Mouse (Mus musculus): ENCODE measurements around the gene Lyrm1. TPM values are rescaled to one million over a fixed set of nuclear protein-coding genes. Genes with fewer than 3 reads are reported as not detected.

The Lyrm1 gene
- polyA plus RNA-seq (2017; shearing (Covaris generic)), result 10 to 100 TPM; 17.3 to 25.6 TPM

- peak; percentile 97 for ATAC-seq
Measured at GRCm38 (mm10) chr7:119895639-119896512, at the start of gene Lyrm1, which contains the start of gene Dcun1d3. Lyrm1 (plus strand) TSS chr7:119895861. Dcun1d3 (minus strand) TSS chr7:119896298.

DNA sequence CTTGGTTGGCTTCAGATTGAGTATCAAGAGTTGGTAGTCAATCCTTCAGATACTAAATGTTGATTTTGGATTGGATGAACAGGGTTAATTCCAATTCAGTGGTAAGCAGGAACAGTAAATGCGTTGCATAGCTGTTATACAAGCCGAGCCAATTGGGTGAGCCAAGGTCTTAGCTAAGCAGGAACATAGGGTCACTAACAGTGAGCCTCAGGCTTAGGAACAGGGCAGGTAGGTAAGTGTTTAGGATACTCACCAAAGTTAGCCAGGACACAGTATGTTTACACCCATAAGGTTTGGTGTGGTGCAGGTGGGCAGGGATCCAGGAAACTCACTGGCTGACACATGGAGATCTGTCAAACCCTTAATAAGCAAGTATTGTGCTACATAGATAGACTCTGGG, 48.3 kb upstream of the Lyrm1 start:
- no peak for ATAC-seq

DNA sequence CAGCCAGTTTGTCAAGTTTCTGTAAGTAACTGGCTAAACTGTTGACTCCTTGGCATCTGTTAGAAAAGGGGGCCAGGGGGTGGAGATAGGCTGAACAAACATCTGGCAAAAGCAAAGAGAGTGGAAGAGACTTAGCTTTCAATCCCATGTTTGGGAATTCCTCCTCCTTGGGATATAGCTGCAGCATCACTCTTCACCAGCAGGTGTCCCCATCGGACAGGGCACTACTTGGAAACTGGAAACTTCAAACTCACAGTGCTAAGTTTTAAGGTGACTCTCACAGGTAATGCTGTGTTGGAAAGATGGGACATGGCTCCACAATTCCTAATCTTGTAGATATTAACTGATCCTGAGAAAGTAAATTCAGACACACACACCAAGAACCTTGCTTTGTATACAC, 46.6 kb upstream of the Lyrm1 start:
- peak; percentile 79 for ATAC-seq

- no peak for ATAC-seq
Measured at GRCm38 (mm10) chr7:119850737-119851136, 44.9 kb upstream of the Lyrm1 start.

DNA sequence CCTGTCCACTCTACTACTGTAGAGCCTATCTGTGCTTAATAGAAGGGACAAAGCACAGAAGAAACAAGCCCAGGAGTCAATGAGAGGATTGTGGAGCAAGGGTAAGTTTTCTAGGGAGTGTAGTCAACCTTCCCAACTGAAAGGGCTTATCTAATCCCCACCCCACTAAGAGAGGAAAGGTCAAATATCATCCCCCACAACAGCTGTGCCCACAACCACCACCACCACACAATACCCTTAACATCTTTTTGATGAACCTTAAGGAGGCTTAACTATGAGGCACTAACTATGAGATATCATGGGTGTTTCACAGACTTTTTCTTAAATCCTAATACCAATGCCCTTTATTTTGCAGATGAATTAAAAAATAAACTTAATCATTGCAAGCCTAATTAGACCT, 43.2 kb upstream of the Lyrm1 start:
- ATAC-seq, result no peak

GRCm38 (mm10) chr7:119853186-119853585, 42.5 kb upstream of the Lyrm1 start:
- ATAC-seq, result no peak

- ATAC-seq, result no peak
Measured at GRCm38 (mm10) chr7:119854362-119854761, 41.3 kb upstream of the Lyrm1 start.

GRCm38 (mm10) chr7:119855031-119855430, 40.6 kb upstream of the Lyrm1 start:
- ATAC-seq, result no peak

- no peak for ATAC-seq
Measured at GRCm38 (mm10) chr7:119859476-119859875, 36.2 kb upstream of the Lyrm1 start.

DNA sequence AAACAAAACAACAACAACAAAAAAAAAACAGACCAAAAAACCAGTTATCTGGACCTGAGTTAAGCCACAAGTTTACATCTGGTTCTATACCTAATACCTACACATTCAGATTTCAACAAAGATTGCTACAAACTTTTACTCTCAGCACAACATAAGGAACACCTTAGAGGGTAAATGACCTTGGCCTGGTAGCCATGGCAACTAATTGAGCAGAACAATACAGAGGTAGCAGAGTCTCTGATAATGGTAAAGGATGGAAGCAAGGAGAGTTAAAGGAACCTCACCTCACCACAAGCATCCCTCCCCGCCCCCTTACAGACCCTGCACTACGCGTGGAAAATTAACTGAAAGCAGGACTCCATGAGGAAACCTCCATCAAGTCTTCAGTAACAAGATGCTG, 35.5 kb upstream of the Lyrm1 start:
- no peak for ATAC-seq

GRCm38 (mm10) chr7:119860554-119860953, 35.1 kb upstream of the Lyrm1 start:
- ATAC-seq, result peak; percentile 31

DNA sequence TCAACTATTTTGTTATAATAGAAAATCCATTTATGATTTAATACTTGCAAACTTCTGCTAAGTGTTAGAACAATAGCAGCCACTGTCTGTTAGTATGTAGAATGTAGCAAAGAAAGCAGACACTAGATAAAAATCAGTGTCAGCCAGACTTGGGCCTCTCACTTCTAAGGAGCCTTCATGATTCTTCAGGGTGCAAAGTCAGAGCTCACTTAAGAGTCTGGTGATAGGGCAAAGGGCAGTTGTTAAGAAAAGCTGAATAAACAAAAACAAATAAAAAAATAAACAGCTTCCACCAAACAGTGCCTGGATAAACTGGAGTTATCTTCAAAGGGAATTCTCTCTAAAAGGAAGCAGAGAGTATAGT, 34.7 kb upstream of the Lyrm1 start:
- no peak for ATAC-seq

- ATAC-seq, result peak; percentile 86
Measured at GRCm38 (mm10) chr7:119861335-119862091, 34.1 kb upstream of the Lyrm1 start.

DNA sequence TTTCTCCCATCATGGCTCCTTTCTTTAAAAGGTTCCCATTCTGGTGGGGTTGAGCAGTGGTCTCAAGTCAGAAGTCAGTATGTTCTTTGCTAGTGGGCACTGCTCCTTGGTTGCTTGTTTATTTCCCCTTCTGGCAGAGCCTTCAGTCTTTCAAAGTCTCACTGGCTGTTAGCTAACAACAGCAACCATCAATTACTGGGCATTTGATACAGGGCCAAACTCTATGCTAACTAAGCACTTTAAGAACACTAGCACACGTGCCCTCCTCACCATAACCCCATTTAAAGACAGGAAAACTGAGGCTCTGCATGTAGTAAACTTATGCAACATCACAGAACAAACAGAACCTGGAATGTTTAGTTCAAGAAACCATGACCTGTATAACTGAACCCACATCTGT, 33.5 kb upstream of the Lyrm1 start:
- ATAC-seq, result no peak

GRCm38 (mm10) chr7:119864500-119864899, 31.2 kb upstream of the Lyrm1 start:
- no peak for ATAC-seq

- no peak for ATAC-seq
Measured at GRCm38 (mm10) chr7:119866136-119866535, 29.5 kb upstream of the Lyrm1 start.

DNA sequence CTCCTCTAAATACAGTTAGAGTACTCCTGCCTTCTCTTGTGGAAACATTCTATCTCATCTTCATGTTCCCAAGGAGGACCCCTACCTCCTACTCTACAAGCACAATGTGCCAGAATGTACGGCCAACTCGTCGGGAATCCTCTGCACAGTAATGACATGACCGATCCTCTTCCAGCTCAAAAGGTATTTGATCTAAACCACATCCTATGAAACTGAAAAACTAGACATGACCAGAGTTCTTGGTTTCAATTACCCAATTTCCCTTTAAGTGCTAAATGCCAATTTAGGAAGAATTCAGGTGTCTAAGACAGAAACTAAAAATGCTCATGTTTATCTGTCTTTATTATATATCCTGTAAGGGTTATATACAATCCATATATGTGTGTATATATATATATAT, 23.5 kb upstream of the Lyrm1 start:
- peak; percentile 74 for ATAC-seq

GRCm38 (mm10) chr7:119873050-119873449, 22.6 kb upstream of the Lyrm1 start:
- no peak for ATAC-seq

GRCm38 (mm10) chr7:119875776-119876440, 19.8 kb upstream of the Lyrm1 start:
- ATAC-seq, result no peak

- no peak for ATAC-seq
Measured at GRCm38 (mm10) chr7:119879171-119879570, 16.5 kb upstream of the Lyrm1 start.

GRCm38 (mm10) chr7:119880345-119880744, 15.3 kb upstream of the Lyrm1 start:
- ATAC-seq, result no peak

GRCm38 (mm10) chr7:119881229-119881628, 14.4 kb upstream of the Lyrm1 start:
- no peak for ATAC-seq

GRCm38 (mm10) chr7:119887887-119888286, 7.8 kb upstream of the Lyrm1 start:
- no peak for ATAC-seq
